Mouse (Mus musculus): ENCODE results near the gene Macf1. TPM values are rescaled to one million over a fixed set of nuclear protein-coding genes. Genes with fewer than 3 reads are reported as not detected.
A peak's percentile ranks its signal among the peaks of the same experiment; 100 is the strongest.

Gene Macf1
- polyA plus RNA-seq, 1 experiment: 251 TPM

DNA sequence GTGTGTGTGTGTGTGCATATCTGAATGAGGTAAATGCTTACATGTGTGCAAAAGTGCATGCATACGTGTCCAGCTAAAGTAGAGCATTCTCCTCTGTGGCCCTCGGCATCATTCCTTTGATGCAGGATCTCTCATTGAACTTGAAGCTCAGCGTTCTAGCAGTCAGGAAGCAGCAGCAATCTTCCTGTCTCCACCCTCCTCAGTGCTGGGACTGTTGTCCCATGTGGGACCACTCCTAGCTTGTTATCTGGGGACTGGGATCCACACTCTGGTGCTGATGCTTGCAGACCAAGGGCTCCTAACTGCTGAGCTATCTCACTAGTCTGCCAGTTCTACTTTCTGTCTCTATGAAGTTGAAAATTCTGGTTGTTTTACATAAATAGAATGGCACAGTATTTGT lies 52.5 kb downstream of the Macf1 start:
- no peak overlapping the region for H3K4me3 ChIP-seq (ENCODE audit: low read depth, low read length)
- no peak overlapping the region for H3K9ac ChIP-seq (ENCODE audit: low read depth, poor library complexity, severe bottlenecking)
- H3K27ac ChIP-seq (ENCODE audit: insufficient read depth, low read length): peak overlapping the region; percentile 92
- TF ChIP-seq POLR2A (IDR thresholded peaks at IDR 0.05; ENCODE audit: insufficient read depth, low read length): no peak
- no peak for TF ChIP-seq CTCF (IDR thresholded peaks at IDR 0.05; ENCODE audit: low read depth, low read length)
- TF ChIP-seq EP300 (IDR thresholded peaks at IDR 0.05; ENCODE audit: insufficient read depth, low read depth, low read length): peak; percentile 70; the same call in 1 of the 2 replicates
- H3K9me3 ChIP-seq (replicated peaks; ENCODE audit: control insufficient read depth, insufficient read depth, low read length, poor library complexity, severe bottlenecking): no peaks in the 10 kb centered on the region
- no peaks in the 10 kb centered on the region for H3K36me3 ChIP-seq (ENCODE audit: control insufficient read depth, insufficient read depth, low read length, poor library complexity, severe bottlenecking)
- H3K4me1 ChIP-seq (ENCODE audit: control insufficient read depth, insufficient read depth, low read length): peaks cover 7% of the 10 kb centered on the region
- no peaks in the 10 kb centered on the region for H3K27me3 ChIP-seq (ENCODE audit: control insufficient read depth, insufficient read depth, low read length, poor library complexity, severe bottlenecking)

DNA sequence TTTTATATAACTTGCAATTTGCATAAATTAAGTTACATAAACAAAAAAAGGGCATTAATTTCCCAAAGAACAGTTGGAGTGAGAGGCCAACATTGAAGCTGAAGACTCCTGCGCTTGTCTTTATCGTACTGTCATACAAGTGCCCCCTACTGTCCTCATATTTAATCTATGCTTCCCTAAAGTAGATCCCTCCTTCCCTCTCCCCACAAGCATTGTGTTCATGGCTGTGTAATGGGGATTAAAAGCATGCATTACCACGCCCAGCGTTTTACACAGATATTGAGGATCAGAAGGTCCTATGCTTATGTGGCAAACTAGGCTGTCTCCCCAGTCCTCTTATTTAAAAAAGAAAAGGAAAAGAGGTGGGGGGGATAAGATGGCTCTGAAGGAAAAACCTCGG lies 56.5 kb downstream of the Macf1 start:
- peaks cover 5% of the 10 kb centered on the region for H3K4me1 ChIP-seq (ENCODE audit: control insufficient read depth, insufficient read depth, low read length)
- peak overlapping the region; percentile 93 for H3K27ac ChIP-seq (ENCODE audit: insufficient read depth, low read length)
- 0 out of 2 replicates have a peak overlapping the region, but pooled peaks have one; percentile 5 for H3K9ac ChIP-seq (ENCODE audit: low read depth, poor library complexity, severe bottlenecking)
- TF ChIP-seq CTCF (IDR thresholded peaks at IDR 0.05; ENCODE audit: low read depth, low read length) (no peak), EP300 (IDR thresholded peaks at IDR 0.05; ENCODE audit: insufficient read depth, low read depth, low read length) (no peak), POLR2A (IDR thresholded peaks at IDR 0.05; ENCODE audit: insufficient read depth, low read length) (no peak)
- no peaks in the 10 kb centered on the region for H3K27me3 ChIP-seq (ENCODE audit: control insufficient read depth, insufficient read depth, low read length, poor library complexity, severe bottlenecking)
- H3K36me3 ChIP-seq (ENCODE audit: control insufficient read depth, insufficient read depth, low read length, poor library complexity, severe bottlenecking): no peaks in the 10 kb centered on the region
- no peaks in the 10 kb centered on the region for H3K9me3 ChIP-seq (replicated peaks; ENCODE audit: control insufficient read depth, insufficient read depth, low read length, poor library complexity, severe bottlenecking)
- H3K4me3 ChIP-seq (ENCODE audit: low read depth, low read length): no peak overlapping the region

DNA sequence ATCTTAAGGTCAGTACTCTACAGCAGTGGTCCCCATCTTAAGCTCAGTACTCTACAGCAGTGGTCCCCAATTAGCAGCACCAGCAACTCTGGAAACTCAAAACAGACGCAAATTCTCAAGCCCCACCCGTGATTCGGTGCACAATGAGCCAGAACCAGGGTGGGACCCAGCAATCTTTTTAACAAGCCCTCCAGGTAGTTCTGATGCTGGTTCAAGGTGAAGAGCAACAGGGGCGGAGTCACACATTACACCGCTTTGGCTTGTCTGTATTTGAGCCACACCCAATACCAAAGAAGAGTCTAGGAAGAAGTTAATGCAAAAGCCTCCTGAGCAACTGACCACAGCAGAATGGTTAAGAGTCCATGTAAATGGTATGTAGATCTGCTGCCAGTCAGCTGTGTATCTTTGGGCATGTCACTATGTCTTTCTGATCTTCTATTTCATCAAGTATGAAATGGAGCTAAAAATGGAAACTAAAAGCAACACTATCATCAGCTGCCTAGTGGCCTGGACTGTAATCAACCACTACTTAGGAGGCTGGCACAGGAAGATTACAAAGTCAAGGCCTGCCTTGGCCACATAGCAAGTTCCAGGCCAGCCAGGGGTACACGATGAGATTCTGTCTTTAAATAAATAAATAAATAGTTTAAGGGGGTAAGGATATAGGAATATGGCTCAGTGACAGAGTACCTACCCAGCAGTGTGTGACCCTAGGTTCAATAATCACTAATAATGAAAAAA lies 58.7 kb downstream of the Macf1 start:
- peaks cover 6% of the 10 kb centered on the region for H3K4me1 ChIP-seq (ENCODE audit: control insufficient read depth, insufficient read depth, low read length)
- H3K9me3 ChIP-seq (replicated peaks; ENCODE audit: control insufficient read depth, insufficient read depth, low read length, poor library complexity, severe bottlenecking): no peaks in the 10 kb centered on the region; the same call in 1 of the 2 replicates
- TF ChIP-seq EP300 (IDR thresholded peaks at IDR 0.05; ENCODE audit: insufficient read depth, low read depth, low read length) (peak; percentile 97), CTCF (IDR thresholded peaks at IDR 0.05; ENCODE audit: low read depth, low read length) (no peak)
- peak overlapping the region; percentile 31 for H3K4me3 ChIP-seq (ENCODE audit: low read depth, low read length)
- no peaks in the 10 kb centered on the region for H3K27me3 ChIP-seq (ENCODE audit: control insufficient read depth, insufficient read depth, low read length, poor library complexity, severe bottlenecking)
- peak overlapping the region; percentile 64 for H3K9ac ChIP-seq (ENCODE audit: low read depth, poor library complexity, severe bottlenecking)
- H3K36me3 ChIP-seq (ENCODE audit: control insufficient read depth, insufficient read depth, low read length, poor library complexity, severe bottlenecking): no peaks in the 10 kb centered on the region
- peak overlapping the region; percentile 100 for H3K27ac ChIP-seq (ENCODE audit: insufficient read depth, low read length)

DNA sequence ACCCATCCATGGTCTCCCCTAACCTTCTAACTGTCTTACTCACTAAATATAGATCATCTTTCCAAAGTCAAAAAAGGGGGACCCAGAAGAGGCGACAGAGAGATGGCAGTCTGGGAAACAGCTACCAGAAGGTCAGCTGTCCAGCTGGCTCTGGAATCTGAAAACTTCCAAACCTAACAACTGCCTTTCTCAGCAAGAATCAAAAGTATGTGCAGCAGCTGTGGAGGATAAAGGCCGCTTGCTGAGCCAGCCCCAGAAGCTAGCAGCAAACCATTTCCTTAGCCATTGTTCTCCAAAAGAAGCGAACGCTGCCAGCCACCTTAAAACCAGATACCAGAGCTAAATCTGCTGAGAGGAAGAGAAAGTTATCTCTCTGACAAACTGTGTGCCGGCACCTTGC lies 59.7 kb downstream of the Macf1 start:
- no peak overlapping the region for H3K4me3 ChIP-seq (ENCODE audit: low read depth, low read length)
- H3K4me1 ChIP-seq (ENCODE audit: control insufficient read depth, insufficient read depth, low read length): peaks cover 6% of the 10 kb centered on the region
- H3K9ac ChIP-seq (ENCODE audit: low read depth, poor library complexity, severe bottlenecking): no peak overlapping the region
- no peaks in the 10 kb centered on the region for H3K27me3 ChIP-seq (ENCODE audit: control insufficient read depth, insufficient read depth, low read length, poor library complexity, severe bottlenecking)
- peak; percentile 100 for TF ChIP-seq EP300 (IDR thresholded peaks at IDR 0.05; ENCODE audit: insufficient read depth, low read depth, low read length)
- TF ChIP-seq CTCF (IDR thresholded peaks at IDR 0.05; ENCODE audit: low read depth, low read length): no peak
- TF ChIP-seq POLR2A (IDR thresholded peaks at IDR 0.05; ENCODE audit: insufficient read depth, low read length): no peak
- no peaks in the 10 kb centered on the region for H3K36me3 ChIP-seq (ENCODE audit: control insufficient read depth, insufficient read depth, low read length, poor library complexity, severe bottlenecking)
- H3K9me3 ChIP-seq (replicated peaks; ENCODE audit: control insufficient read depth, insufficient read depth, low read length, poor library complexity, severe bottlenecking): no peaks in the 10 kb centered on the region; the same call in 1 of the 2 replicates
- peak overlapping the region; percentile 100 for H3K27ac ChIP-seq (ENCODE audit: insufficient read depth, low read length)

DNA sequence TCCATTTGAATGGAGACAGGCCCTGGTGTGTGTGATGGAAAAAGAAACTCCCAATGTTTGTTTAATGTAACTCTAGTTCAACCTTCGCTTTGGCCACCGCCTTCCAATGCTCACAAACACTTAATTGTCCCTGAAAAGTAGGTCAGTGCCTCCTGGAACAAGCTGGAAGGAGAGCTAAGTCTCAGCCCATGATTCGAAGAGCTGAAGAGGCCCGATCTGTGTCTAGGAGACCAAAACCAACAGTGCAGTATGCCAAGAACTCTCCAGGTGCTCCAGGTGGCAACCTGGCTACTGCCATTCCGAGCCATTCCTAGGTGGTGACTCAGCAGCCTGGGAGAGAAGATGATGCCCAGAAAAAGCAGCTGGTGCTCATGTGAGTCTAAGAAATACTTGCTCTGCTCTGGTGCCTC lies 60.4 kb downstream of the Macf1 start:
- peak overlapping the region; percentile 100 for H3K27ac ChIP-seq (ENCODE audit: insufficient read depth, low read length)

DNA sequence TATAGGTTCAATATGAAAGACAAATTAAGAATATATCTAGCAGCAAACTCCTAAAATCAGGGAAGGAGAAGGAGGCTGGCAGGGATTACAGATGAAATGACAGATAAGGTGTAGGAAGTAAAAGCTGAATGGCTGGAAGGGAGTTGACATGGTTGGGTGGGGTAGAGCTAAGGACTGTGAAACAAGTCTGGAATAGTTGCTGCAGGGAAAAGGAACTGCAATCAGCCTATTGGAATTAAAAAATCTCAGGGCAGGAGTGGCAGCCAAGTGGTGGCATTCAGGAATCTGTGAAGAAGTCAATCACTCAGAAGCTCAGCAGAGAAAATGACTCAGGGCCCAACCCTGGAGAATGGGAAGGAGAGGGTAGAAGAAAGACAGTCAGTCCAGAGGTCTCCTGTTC lies 62.4 kb downstream of the Macf1 start:
- Histone ChIP-seq H3K36me3 (ENCODE audit: control insufficient read depth, insufficient read depth, low read length, poor library complexity, severe bottlenecking) (no peaks in the 10 kb centered on the region; the same call in 1 of the 2 replicates), H3K27me3 (ENCODE audit: control insufficient read depth, insufficient read depth, low read length, poor library complexity, severe bottlenecking) (no peaks in the 10 kb centered on the region), H3K9me3 (replicated peaks; ENCODE audit: control insufficient read depth, insufficient read depth, low read length, poor library complexity, severe bottlenecking) (no peaks in the 10 kb centered on the region; the same call in none of the 2 replicates), H3K4me1 (ENCODE audit: control insufficient read depth, insufficient read depth, low read length) (peaks cover 5% of the 10 kb centered on the region), H3K27ac (ENCODE audit: insufficient read depth, low read length) (peak overlapping the region; percentile 100), H3K4me3 (ENCODE audit: low read depth, low read length) (no peak overlapping the region), H3K9ac (ENCODE audit: low read depth, poor library complexity, severe bottlenecking) (no peak overlapping the region)
- TF ChIP-seq CTCF (IDR thresholded peaks at IDR 0.05; ENCODE audit: low read depth, low read length): no peak

More for the DNA sequence above, 60.4 kb downstream of the Macf1 start:
- H3K4me3 ChIP-seq (ENCODE audit: low read depth, low read length): no peak overlapping the region
- no peaks in the 10 kb centered on the region; the same call in none of the 2 replicates for H3K9me3 ChIP-seq (replicated peaks; ENCODE audit: control insufficient read depth, insufficient read depth, low read length, poor library complexity, severe bottlenecking)
- TF ChIP-seq POLR2A (IDR thresholded peaks at IDR 0.05; ENCODE audit: insufficient read depth, low read length): no peak
- TF ChIP-seq EP300 (IDR thresholded peaks at IDR 0.05; ENCODE audit: insufficient read depth, low read depth, low read length): peak; percentile 85
- H3K27me3 ChIP-seq (ENCODE audit: control insufficient read depth, insufficient read depth, low read length, poor library complexity, severe bottlenecking): no peaks in the 10 kb centered on the region
- H3K4me1 ChIP-seq (ENCODE audit: control insufficient read depth, insufficient read depth, low read length): peaks cover 6% of the 10 kb centered on the region
- no peaks in the 10 kb centered on the region; the same call in 1 of the 2 replicates for H3K36me3 ChIP-seq (ENCODE audit: control insufficient read depth, insufficient read depth, low read length, poor library complexity, severe bottlenecking)
- no peak overlapping the region; the same call in 1 of the 2 replicates for H3K9ac ChIP-seq (ENCODE audit: low read depth, poor library complexity, severe bottlenecking)

Data from ES-Bruce4 (cell line).